Mouse (Mus musculus): ENCODE data around the gene Slc22a23.
A peak's percentile ranks its signal among the peaks of the same experiment; 100 is the strongest.

Slc22a23 gene

GRCm38 (mm10) chr13:34163304-34163975 lies 181.5 kb downstream of the Slc22a23 start:
- DNase-seq (ENCODE audit: low spot score in 2 of 2), result no peak

DNA sequence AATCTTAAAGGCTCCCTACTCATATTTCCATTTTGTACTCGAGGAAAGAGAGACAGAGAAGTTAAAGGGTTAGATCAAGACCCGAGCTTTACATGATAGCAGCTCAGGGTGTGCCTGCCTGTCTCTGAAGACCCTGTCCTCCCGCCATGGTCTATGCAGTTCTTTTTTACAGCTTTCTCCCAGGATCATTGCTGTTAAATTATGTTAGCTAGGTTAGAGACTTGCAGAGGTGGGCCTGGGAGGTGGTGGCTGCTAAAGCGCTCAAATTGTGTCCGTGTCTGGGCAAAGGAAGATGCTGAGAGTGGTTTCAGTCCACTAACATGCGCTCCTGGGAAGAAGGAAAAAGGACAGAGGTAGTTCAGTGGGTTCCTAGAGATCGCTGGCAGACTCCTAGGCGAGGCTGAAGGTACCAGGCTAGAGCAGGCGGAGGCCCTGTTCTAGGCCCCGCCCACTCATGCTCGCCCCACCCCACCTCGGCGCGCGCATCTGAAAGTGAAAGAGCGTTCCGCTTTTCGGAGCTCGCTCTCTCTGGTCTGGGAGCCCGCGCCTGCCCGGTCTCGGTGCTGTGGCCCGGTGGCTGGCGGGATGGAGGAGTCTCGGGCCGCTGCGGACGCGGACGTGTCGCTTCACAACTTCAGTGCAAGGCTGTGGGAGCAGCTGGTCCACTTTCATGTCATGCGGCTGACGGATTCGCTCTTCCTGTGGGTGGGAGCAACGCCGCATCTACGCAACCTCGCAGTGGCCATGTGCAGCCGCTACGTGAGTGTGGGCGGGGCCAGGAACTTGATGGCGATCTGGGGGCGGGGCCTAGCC lies 182.3 kb downstream of the Slc22a23 start, which contains the start of gene Psmg4:
TSS of gene Psmg4 (plus strand) at position 474 of the 813 bp plus-strand sequence.
- peak; percentile 92 to 93 for DNase-seq (ENCODE audit: low spot score in 2 of 2)

- DNase-seq (ENCODE audit: low spot score in 2 of 2), result no peak
Observed at GRCm38 (mm10) chr13:34159926-34160325, 185.1 kb downstream of the Slc22a23 start.

DNA sequence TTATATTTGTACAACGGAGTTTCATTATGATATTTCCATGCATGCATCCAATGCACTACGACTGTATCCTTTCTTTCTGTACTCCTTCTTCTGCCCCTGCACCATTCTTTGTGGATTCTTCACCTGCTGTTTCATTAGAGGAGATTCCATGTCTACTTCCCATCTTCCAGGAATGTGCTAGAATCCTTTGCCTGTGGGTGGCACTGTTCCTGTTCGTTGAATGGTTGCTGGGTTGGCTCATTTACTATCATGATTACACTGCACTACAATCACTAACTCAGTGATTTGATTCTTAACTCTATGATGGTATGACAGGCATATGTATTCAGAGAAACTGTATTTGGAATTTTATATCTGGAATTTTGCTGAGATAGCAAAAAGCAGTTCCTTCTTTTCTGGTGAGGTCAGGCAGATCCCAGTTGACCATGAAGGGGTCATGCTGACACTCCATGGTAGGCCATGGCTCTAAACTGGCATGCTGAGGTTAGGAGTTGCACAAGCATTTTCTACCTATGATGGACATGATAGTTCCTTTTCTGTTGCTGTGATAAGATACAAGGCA lies 187.3 kb downstream of the Slc22a23 start:
- DNase-seq (ENCODE audit: low spot score in 2 of 2), result no peak

GRCm38 (mm10) chr13:34156840-34157185 lies 188.2 kb downstream of the Slc22a23 start:
- DNase-seq (ENCODE audit: low spot score in 2 of 2), result no peak

GRCm38 (mm10) chr13:34156133-34156839 lies 188.7 kb downstream of the Slc22a23 start:
- DNase-seq (ENCODE audit: low spot score in 2 of 2), result no peak

DNA sequence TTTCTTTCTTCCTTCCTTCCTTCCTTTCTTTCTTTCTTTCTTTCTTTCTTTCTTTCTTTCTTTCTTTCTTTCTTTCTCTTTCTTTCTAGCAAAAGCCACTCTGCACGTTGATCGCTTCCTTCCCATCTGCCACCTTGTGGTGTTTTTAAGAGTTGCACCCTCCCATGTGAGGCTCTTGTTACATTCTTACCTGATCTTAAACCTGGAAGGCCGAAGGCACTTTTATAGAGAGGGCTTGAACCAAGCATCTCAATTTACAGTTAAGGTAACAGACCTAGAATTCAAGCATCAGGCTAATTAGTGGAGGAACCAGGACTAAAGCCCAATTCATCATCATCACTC lies 190.1 kb downstream of the Slc22a23 start:
- DNase-seq (ENCODE audit: low spot score in 2 of 2), result peak; percentile 45 to 61

DNA sequence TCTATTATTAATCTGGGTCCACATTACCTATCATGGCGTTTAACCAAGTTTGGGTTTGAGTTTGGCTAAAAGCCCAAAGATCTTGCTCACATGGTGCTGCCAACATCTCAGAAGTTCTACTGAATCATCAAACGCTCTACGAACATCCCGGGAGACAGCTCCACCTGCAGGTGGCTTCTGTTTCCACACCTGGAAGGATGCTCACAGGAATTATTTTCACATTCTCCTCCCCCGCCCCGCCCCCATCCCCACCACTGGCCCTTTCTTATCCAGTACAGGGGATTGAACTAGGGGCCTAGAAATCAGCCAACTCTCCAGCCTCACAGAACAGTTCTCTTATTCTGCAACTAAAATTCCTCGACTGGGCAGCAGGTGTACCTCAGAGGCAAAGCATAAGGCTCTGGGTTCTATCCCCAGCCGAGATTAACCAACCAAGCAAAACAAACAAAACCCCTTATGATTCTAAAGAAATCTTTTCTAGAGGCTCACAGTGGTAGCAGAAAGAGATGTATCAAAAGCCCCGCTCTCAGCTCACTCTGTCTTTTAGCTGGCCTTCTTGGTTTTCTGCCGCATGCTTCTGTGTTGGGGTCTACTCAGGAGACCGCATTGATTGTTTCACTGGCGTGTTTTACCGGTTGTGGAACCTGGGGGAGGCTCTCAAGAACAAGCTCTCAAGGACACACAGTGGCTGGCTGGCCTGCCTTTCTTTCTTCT lies 190.6 kb downstream of the Slc22a23 start:
- peak; percentile 39 to 56 for DNase-seq (ENCODE audit: low spot score in 2 of 2)

- no peak for DNase-seq (ENCODE audit: low spot score in 2 of 2)
Observed at GRCm38 (mm10) chr13:34153254-34154011, 191.5 kb downstream of the Slc22a23 start.

DNA sequence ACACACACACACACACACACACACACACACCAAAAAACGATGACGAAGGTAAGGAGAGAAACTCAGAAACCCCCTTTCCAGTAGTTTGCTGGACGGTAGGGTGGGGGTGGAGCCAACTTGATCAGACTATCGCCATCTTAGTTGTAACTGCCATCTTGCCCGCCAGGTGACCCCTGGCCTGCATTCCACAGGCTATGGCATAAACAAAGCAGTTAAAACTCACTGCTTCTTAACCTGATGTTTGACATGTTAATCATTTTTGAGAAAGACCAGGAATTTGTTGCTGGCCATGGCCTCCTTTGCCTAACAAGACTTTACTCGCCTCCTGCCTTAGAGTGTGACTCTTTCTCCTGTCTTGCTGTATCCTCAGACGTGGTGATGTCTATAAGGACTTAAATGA lies 192.3 kb downstream of the Slc22a23 start:
- DNase-seq (ENCODE audit: low spot score in 2 of 2), result no peak

- no peak for DNase-seq (ENCODE audit: low spot score in 2 of 2)
Observed at GRCm38 (mm10) chr13:34151425-34151824, 193.6 kb downstream of the Slc22a23 start.

DNA sequence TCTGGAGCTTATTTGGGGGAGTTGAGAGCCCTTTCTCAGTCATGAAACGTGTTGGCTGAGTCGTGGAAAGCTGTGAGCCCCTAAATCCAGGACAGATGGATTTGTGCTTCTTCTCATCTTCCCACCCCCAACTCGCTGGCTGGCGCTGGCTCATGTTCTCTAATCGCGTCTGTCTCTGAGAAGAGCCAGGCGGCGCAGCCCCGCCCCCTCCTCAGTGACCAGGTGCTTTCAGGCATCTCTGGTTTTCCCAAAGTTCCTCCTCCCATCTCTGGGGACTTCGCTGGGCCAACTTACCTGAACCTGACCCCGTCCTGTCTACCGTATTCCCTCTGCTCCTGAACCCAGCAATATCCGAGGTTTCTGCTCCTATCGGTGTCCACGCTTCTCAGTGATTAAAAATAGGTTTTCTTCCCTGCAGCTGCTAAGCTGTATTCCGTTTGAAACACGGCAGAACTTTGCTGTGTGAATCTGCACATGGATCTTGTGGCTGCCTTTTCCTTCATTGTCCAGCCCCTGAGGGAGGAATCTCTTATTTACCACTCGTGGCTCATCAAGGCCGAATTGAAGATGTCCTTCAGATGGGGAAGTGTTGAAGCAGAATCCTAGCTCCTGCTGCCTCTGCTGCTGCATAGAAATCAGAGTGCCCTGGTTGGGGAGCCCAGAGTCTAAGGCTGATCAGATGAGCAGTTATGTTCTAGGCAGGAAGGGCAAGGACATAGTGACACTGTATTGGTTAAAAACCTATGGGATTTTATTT lies 194.5 kb downstream of the Slc22a23 start:
- no peak for DNase-seq (ENCODE audit: low spot score in 2 of 2)

DNA sequence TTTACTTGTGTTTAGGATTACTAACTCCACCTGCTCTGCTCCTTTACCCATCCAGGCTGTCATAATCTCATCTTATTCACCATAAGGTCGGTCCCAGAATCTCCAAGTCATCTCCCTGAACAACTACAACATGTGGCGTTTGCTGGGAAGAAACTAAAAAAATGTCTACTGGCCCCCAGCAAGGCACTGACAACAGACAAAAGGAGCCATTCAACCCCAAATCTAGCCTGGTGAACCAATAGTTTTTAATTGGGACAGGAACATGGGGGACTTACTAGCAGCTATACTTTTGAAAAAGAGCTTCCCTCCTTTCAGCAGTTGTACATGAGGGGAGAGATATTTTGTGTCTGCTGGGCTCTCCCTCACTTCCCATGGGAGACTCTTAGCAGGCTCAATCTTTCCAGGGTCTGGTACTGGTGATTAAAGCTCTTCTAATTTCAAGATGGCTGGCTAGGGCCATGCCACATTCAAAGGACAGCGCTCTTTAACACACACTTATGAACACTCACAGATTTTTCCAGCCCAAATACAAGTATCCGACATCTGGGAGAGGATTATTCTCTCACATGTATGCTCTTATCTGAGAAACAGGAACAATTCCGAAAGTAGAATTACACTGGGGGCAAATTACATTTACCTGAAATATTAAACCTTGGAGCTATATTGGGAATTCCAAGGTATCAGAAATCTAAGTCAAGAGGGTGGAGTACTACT lies 195.4 kb downstream of the Slc22a23 start:
- DNase-seq (ENCODE audit: low spot score in 2 of 2), result no peak

- DNase-seq (ENCODE audit: low spot score in 2 of 2), result no peak
Observed at GRCm38 (mm10) chr13:34148767-34149392, 196.1 kb downstream of the Slc22a23 start.

DNA sequence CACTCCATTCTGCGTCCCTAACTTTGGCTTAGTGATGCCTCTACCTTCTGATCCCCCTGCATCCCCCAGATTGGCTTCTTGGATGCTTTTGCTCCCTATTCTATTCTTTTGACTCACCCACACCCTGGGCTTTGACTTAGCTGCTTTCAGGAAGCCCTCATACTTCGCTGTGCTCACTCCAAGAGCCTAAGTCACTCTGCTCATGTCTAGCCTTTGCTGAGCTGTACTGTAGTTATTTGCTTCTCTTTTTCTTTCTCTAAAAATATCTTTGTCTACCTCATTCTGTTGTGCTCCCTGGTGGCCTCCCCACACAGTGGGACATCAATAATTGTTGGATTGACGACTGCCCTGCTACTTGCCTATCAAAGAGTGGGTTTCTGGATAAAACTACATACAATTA lies 196.8 kb downstream of the Slc22a23 start:
- DNase-seq (ENCODE audit: low spot score in 2 of 2), result no peak

DNA sequence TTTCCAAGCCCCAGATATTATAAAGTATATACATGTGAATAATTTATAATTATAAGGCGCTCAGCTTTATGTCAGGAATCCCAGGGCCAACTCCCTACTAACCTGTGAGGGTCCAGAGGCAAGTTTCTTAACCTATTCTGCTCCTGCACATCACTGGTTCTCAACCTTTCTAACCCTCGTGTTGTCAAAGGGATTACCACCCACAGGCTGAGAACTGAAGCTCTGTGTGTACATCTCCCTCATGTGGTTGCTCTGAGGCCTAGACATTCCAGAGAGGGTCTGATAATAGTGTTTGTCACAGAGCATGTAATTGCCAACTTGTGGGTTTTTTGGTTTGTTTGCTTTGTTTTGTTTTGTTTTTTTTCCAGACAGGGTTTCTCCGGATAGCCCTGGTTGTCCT lies 198.1 kb downstream of the Slc22a23 start:
- DNase-seq (ENCODE audit: low spot score in 2 of 2), result no peak

GRCm38 (mm10) chr13:34143389-34143788 lies 201.6 kb downstream of the Slc22a23 start:
- DNase-seq (ENCODE audit: low spot score in 2 of 2), result no peak

DNA sequence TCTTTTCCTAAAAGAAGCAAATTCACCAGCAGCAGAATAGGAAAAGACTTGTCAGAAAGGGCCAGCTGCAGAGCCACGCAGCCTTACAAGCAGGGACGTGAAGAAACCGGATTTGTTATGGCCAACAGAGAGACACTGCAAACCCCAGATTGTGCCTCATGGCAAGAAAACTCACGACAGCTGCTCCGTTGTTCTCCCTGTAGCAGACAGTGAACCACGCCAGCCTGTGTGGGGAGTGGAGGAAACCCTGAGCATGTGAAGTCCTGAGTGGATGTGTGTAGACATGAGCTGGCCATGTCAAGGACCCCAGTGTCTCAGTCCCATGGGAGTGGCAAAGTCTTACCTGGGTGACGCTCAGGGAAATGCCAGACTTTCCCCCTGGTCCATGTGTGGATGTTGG lies 208.4 kb downstream of the Slc22a23 start:
- no peak for DNase-seq (ENCODE audit: low spot score in 2 of 2)

DNA sequence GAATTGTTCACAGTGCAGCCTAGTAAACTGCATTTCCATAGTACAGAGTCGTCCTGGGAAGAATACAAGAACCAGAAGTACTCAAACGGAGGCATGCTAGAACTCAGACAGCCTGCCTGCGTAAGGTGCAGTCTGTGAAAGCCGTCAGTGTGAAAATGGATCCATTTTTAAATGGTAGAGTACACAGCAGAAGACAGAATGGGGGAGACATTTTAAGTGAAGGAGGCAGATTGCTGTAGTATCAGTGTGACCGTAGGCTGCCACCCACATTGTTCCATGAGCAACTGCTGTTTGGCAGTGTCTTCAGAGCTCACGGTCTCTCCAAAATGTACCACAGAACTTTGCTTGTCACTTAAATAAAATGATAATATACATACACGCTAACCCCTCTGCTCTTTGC lies 210.7 kb downstream of the Slc22a23 start:
- DNase-seq (ENCODE audit: low spot score in 2 of 2), result no peak

All from spleen, postnatal 36 days (tissue).